8 mouse cellular contexts compared by ENCODE assay signal in genomic region chr11:106272644-106273310, GRCm38 (mm10). TPM values are rescaled to one million over a fixed set of nuclear protein-coding genes. Genes with fewer than 3 reads are reported as not detected.
A peak's percentile ranks its signal among the peaks of the same experiment; 100 is the strongest.
DNase-seq lines count a peak whose midpoint lies in the region; ATAC-seq lines count a peak whose summit lies in the region.

Gene Smarcd2 (minus strand): TSS chr11:106272972.

- 0% methylated on average over 67 of the region's 72 CpGs for WGBS in hindbrain, embryonic 14.5 days

- peak within 1 kb of the TSS; percentile 94 for H3K9ac ChIP-seq in hindbrain, embryonic 14.5 days

- peak; percentile 99 for DNase-seq in R1 (ENCODE audit: low read depth, low spot score)
- DNase-seq in cerebellum, postnatal 25 days, result peak; percentile 99
- DNase-seq in frontal cortex, postnatal 25 days (ENCODE audit: low spot score in 2 of 2), result peak; percentile 95 to 98
- peak; percentile 96 for DNase-seq in hindbrain, embryonic 14.5 days (ENCODE audit: low spot score)
- DNase-seq in layer of hippocampus, postnatal 36 days, result peak; percentile 99 to 100
- peak; percentile 100 for DNase-seq in lung, postnatal 36 days
- peak; percentile 99 for DNase-seq in retina, postnatal 1 day
- peak; percentile 98 to 100 for DNase-seq in urinary bladder, adult 18-20 months (ENCODE audit: low spot score in 2 of 2)

- H3K9me3 ChIP-seq in hindbrain, embryonic 14.5 days (ENCODE audit: control insufficient read depth, low read length), result no peaks in the 10 kb centered on the region

- no peaks in the 10 kb centered on the region for H3K27me3 ChIP-seq in hindbrain, embryonic 14.5 days (ENCODE audit: control insufficient read depth, insufficient read depth, low read length)

- H3K36me3 ChIP-seq in hindbrain, embryonic 14.5 days (replicated peaks; ENCODE audit: control insufficient read depth, insufficient read depth), result no peaks in the 10 kb centered on the region

- peak within 1 kb of the TSS; percentile 80 for H3K4me2 ChIP-seq in hindbrain, embryonic 14.5 days (replicated peaks)

- peak within 1 kb of the TSS; percentile 83 for H3K27ac ChIP-seq in hindbrain, embryonic 14.5 days

- ATAC-seq in hindbrain, embryonic 14.5 days (ENCODE audit: low FRiP score), result peak; percentile 93

- peak within 1 kb of the TSS; percentile 87 for H3K4me3 ChIP-seq in hindbrain, embryonic 14.5 days (replicated peaks; ENCODE audit: low read length)

- peaks cover 25% of the 10 kb centered on the region for H3K4me1 ChIP-seq in hindbrain, embryonic 14.5 days (replicated peaks; ENCODE audit: control insufficient read depth, insufficient read depth, low read length)

RNA-seq across cellular contexts. Expression of gene Smarcd2, which starts in this region (rescaled TPM):
- 12.8 and 16.8 TPM in 2 replicates for polyA plus RNA-seq in hindbrain, embryonic 14.5 days (2014; fragmentation: Nextera tagmentation; extraction: Ambion mirVana)
- 10 to 100 TPM; 28.5 to 38.9 TPM for total RNA-seq in layer of hippocampus, postnatal 36 days (2021)

Comparison
In these comparisons a context has a peak if more than half of its experiments do, and no peak if none do; other contexts are left out.
1. Peak in every context shown above with its lines: DNase-seq, ATAC-seq, H3K4me3 ChIP-seq and H3K27ac ChIP-seq.